Mouse (Mus musculus) ES-Bruce4 (cell line): Measurements from ENCODE around the gene Pigz. TPM values are rescaled to one million over a fixed set of nuclear protein-coding genes. Genes with fewer than 3 reads are reported as not detected.

Experiments used
- H3K27ac ChIP-seq: 2 replicates; pipeline ENCODE4 v1.5.1; 2012; ENCODE audit warnings: low read length, inconsistent platforms; ENCODE audit not compliant: insufficient read depth
- H3K27me3 ChIP-seq: 2 replicates; pipeline ENCODE4 v1.6.1; 2012; ENCODE audit warnings: mild to moderate bottlenecking, low read length, inconsistent platforms; ENCODE audit not compliant: control insufficient read depth, poor library complexity, insufficient read depth, severe bottlenecking
- H3K36me3 ChIP-seq: 2 replicates; pipeline ENCODE4 v1.6.1; 2012; ENCODE audit warnings: inconsistent platforms, mild to moderate bottlenecking, low read length, moderate library complexity; ENCODE audit not compliant: control insufficient read depth, poor library complexity, insufficient read depth, severe bottlenecking
- H3K4me1 ChIP-seq: one replicate; pipeline ENCODE4 v1.8.1; 2011; ENCODE audit warnings: low read length; ENCODE audit not compliant: control insufficient read depth, insufficient read depth
- H3K4me3 ChIP-seq: 2 replicates; pipeline ENCODE4 v1.5.1; 2011; ENCODE audit warnings: low read depth, mild to moderate bottlenecking, low read length
- H3K9ac ChIP-seq: 2 replicates; pipeline ENCODE4 v1.6.1; 2012; ENCODE audit warnings: low read depth, mild to moderate bottlenecking, inconsistent platforms; ENCODE audit not compliant: poor library complexity, severe bottlenecking
- H3K9me3 ChIP-seq: replicated peaks from 2 replicates; pipeline ENCODE4 v1.6.1; 2012; ENCODE audit warnings: mild to moderate bottlenecking, low read length, inconsistent platforms; ENCODE audit not compliant: control insufficient read depth, poor library complexity, insufficient read depth, severe bottlenecking
- CTCF ChIP-seq: IDR thresholded peaks from one replicate; pipeline ENCODE4 v1.8.1; 2011; ENCODE audit warnings: low read depth, low read length
- EP300 ChIP-seq: IDR thresholded peaks from 2 replicates; pipeline ENCODE4 v1.6.1; 2011; ENCODE audit warnings: low read depth, low read length; ENCODE audit not compliant: insufficient read depth
- POLR2A ChIP-seq: IDR thresholded peaks from one replicate; pipeline ENCODE4 v1.8.1; 2011; ENCODE audit warnings: low read length; ENCODE audit not compliant: insufficient read depth
- polyA plus RNA-seq: library from polyadenylated mRNA; stranded (reverse); fragments of >200 nt; gene quantifications from 2 replicates; pipeline ENCODE4 v1.2.4, GENCODE M21; 2011; ENCODE audit warnings: low read depth; ENCODE audit not compliant: missing spikeins, insufficient read depth, insufficient read length

Gene Pigz
- polyA plus RNA-seq = not detected in 2 replicates

GRCm38 (mm10) chr16:31933751-31934549 is at the start of gene Pigz:
Gene Pigz, plus strand, starts transcription at chr16:31933851.
- Histone ChIP-seq H3K9ac (no peak within 1 kb of the TSS), H3K27me3 (peaks cover 3% of the 10 kb centered on the region; the same call in 1 of the 2 replicates), H3K36me3 (no peaks in the 10 kb centered on the region), H3K9me3 (no peaks in the 10 kb centered on the region), H3K4me3 (peak within 1 kb of the TSS; percentile 44), H3K4me1 (peaks cover 2% of the 10 kb centered on the region), H3K27ac (no peak within 1 kb of the TSS)
- no peak for TF ChIP-seq CTCF
- TF ChIP-seq EP300 = no peak
- TF ChIP-seq POLR2A = no peak

DNA sequence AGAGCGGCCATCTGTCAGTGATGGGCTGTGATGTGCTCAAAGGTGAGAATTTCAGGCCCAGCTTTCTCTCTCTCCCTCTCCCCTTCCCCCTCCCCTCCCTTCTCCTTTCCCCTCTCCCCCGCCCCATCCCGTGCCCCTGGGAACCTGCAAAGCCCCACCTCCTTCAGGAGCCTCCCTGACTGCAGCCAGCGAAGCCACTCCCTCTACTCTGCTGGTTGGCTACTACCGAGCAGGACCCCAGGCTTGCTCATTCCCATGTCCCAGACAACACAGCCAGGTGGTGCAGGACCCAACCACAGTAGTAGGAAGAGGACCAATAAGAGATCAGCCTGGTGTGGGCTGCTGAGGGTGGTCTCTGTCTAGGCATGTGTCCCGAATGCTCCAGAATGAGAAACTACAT is 49.7 kb upstream of the Pigz start:
- Histone ChIP-seq H3K27me3 (no peaks in the 10 kb centered on the region), H3K9ac (no peak overlapping the region), H3K27ac (no peak overlapping the region), H3K36me3 (no peaks in the 10 kb centered on the region), H3K9me3 (no peaks in the 10 kb centered on the region), H3K4me1 (peaks cover 2% of the 10 kb centered on the region), H3K4me3 (peak overlapping the region; percentile 0)
- TF ChIP-seq CTCF = no peak
- no peak for TF ChIP-seq POLR2A
- TF ChIP-seq EP300 = no peak

DNA sequence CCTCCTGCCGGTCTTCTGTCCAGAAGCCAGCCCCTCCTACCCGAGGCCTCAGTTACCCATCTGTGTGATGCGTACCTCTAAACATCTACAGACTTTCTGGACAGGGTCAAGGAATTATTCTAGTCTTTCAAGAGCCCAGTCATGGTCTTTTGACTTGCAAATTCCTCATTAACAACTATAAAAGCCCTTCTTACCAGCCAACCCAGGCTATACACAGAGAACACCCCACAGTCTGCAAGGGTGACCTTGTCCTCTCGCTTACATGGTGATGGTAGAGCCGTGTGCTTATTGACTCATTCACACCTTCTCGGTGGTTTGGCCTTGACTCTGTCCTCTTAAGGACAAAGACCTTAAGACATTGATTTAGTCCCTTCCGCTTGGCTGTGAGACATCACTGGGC is 42.7 kb upstream of the Pigz start:
- no peaks in the 10 kb centered on the region for H3K27me3 ChIP-seq

DNA sequence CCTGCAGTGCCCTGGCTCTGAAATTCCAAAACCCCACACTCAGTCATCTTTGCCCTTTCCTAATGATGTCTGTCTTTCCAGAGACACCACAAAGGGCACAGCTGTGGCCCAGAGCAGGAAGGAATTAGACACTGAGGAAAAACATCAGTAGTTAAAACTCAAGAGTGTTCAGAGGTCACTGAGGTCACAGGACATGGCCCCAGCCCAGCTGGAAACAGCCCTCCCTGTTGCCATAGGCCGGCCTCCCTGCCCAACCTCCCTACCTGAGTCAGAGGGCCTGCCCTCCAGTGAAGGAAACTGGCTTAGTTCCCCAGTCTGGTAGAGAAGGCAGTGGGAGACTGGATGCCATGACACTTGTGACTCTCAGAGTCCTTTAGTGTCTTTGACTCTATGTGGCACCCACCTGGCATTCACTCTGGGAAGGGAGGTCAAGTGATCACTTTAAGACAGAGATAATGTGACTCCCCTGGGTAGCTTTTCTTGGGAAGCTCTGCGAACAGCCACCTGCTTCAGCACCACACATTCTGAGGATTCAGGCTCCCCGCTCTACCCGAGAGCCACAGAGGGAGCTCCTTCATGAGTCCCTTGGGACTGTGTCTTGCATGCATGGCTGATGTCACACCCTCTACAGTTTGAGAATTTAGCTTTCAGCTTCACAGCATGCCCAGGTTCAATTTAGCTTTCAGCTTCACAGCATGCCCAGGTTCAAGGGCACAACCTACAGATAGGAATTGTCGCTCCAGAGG is 40.1 kb upstream of the Pigz start:
- Histone ChIP-seq H3K4me1 (peaks cover 19% of the 10 kb centered on the region), H3K9ac (no peak overlapping the region), H3K27me3 (no peaks in the 10 kb centered on the region), H3K27ac (no peak overlapping the region), H3K36me3 (no peaks in the 10 kb centered on the region), H3K4me3 (no peak overlapping the region), H3K9me3 (no peaks in the 10 kb centered on the region)
- no peak for TF ChIP-seq EP300
- no peak for TF ChIP-seq POLR2A
- no peak for TF ChIP-seq CTCF

More for the DNA sequence above, 42.7 kb upstream of the Pigz start:
- no peak overlapping the region for H3K4me3 ChIP-seq
- peak; percentile 93 for TF ChIP-seq EP300
- no peak for TF ChIP-seq POLR2A
- no peak overlapping the region for H3K27ac ChIP-seq
- no peaks in the 10 kb centered on the region for H3K9me3 ChIP-seq
- no peaks in the 10 kb centered on the region for H3K36me3 ChIP-seq
- H3K4me1 ChIP-seq = peaks cover 19% of the 10 kb centered on the region
- H3K9ac ChIP-seq = no peak overlapping the region

- Histone ChIP-seq H3K36me3 (no peaks in the 10 kb centered on the region), H3K4me3 (no peak overlapping the region), H3K4me1 (peaks cover 8% of the 10 kb centered on the region), H3K9ac (no peak overlapping the region), H3K27me3 (no peaks in the 10 kb centered on the region), H3K27ac (no peak overlapping the region), H3K9me3 (no peaks in the 10 kb centered on the region)
- peak; percentile 37 for TF ChIP-seq CTCF
- TF ChIP-seq POLR2A = no peak
- TF ChIP-seq EP300 = 0 out of 2 replicates have a peak, but pooled peaks have one; percentile 53
Observed at GRCm38 (mm10) chr16:31896971-31897774, 36.5 kb upstream of the Pigz start.
